Mouse (Mus musculus): ENCODE measurements at regions not wholly inside any gene's neighbourhood (a gene's known extent, or its start where the extent isn't known, plus 50 kb on each side); places are given as distances from the start of the nearest gene placed in this dataset.

GRCm38 (mm10) chr6:143518476-143518875 is 351.5 kb downstream of the Etnk1 start:
- dilution Hi-C loops (cut with MboI; ENCODE audit: extremely low pct_ligation_motif_present, extremely low pct_unique_long_range_greater_than_20kb, low sequenced_read_pairs) (no loop called here), in situ Hi-C loops (cut with MboI; ENCODE audit: low pct_ligation_motif_present, low pct_unique_long_range_greater_than_20kb, low sequenced_read_pairs) (no loop called here)
- no peaks in the 10 kb centered on the region for H3K36me3 ChIP-seq (replicated peaks in 1 of 2; ENCODE audit: control insufficient read depth in 1 of 2, insufficient read depth in 1 of 2, low read length in 1 of 2)
- H3K27ac ChIP-seq (ENCODE audit: insufficient read depth, low read depth), result no peak overlapping the region
- H3K9me3 ChIP-seq (replicated peaks; ENCODE audit: low read length), result no peaks in the 10 kb centered on the region
- TF ChIP-seq ZKSCAN1 (IDR thresholded peaks at IDR 0.05; ENCODE audit: borderline replicate concordance, low read depth, low read length) (no peak), NELFE (IDR thresholded peaks at IDR 0.05; ENCODE audit: low read depth, low read length) (no peak), ZC3H11A (IDR thresholded peaks at IDR 0.05; ENCODE audit: low read depth, low read length) (no peak), ETS1 (conservative IDR thresholded peaks at IDR 0.05; ENCODE audit: low read depth, low read length) (no peak), JUND (conservative IDR thresholded peaks at IDR 0.05; ENCODE audit: low read depth, low read length) (no peak), POLR2A (IDR thresholded peaks at IDR 0.05; ENCODE audit: low read depth, low read length) (no peak), RAD21 (IDR thresholded peaks at IDR 0.05; ENCODE audit: low read depth, low read length) (no peak), MAZ (IDR thresholded peaks at IDR 0.05; ENCODE audit: low read depth, low read length) (no peak), GABPA (IDR thresholded peaks at IDR 0.05; ENCODE audit: insufficient replicate concordance, low read depth, low read length) (no peak), PAX5 (IDR thresholded peaks at IDR 0.05; ENCODE audit: low read length) (no peak)
- H3K27me3 ChIP-seq (replicated peaks), result no peaks in the 10 kb centered on the region
- H3K79me2 ChIP-seq (replicated peaks; ENCODE audit: control insufficient read depth, extremely low read depth, insufficient read depth, poor library complexity, severe bottlenecking), result no peaks in the 10 kb centered on the region
- no peaks in the 10 kb centered on the region for H3K4me1 ChIP-seq (ENCODE audit: control insufficient read depth in 1 of 2, insufficient read depth in 2 of 2)
- H3K9ac ChIP-seq (ENCODE audit: insufficient read depth, low read depth), result no peak overlapping the region
- no peak for DNase-seq (ENCODE audit: extremely low read depth)
- no peak overlapping the region for H3K4me2 ChIP-seq (ENCODE audit: insufficient read depth, low read depth, poor library complexity, severe bottlenecking)
- H3K4me3 ChIP-seq (replicated peaks in 1 of 3; ENCODE audit: low read depth in 2 of 3, low read length in 2 of 3, poor library complexity in 1 of 3), result no peak overlapping the region

- dilution Hi-C loops (cut with MboI; ENCODE audit: extremely low pct_ligation_motif_present, extremely low pct_unique_long_range_greater_than_20kb, low sequenced_read_pairs) (no loop called here), in situ Hi-C loops (cut with MboI; ENCODE audit: low pct_ligation_motif_present, low pct_unique_long_range_greater_than_20kb, low sequenced_read_pairs) (no loop called here)
- H3K4me1 ChIP-seq (ENCODE audit: control insufficient read depth in 1 of 2, insufficient read depth in 2 of 2), result no peaks in the 10 kb centered on the region
- H3K27me3 ChIP-seq (replicated peaks), result no peaks in the 10 kb centered on the region
- no peaks in the 10 kb centered on the region for H3K9me3 ChIP-seq (replicated peaks; ENCODE audit: low read length)
- H3K9ac ChIP-seq (ENCODE audit: insufficient read depth, low read depth), result no peak overlapping the region
- H3K4me3 ChIP-seq (replicated peaks in 1 of 3; ENCODE audit: low read depth in 2 of 3, low read length in 2 of 3, poor library complexity in 1 of 3), result no peak overlapping the region
- no peak for DNase-seq (ENCODE audit: extremely low read depth)
- no peak overlapping the region for H3K4me2 ChIP-seq (ENCODE audit: insufficient read depth, low read depth, poor library complexity, severe bottlenecking)
- no peaks in the 10 kb centered on the region for H3K79me2 ChIP-seq (replicated peaks; ENCODE audit: control insufficient read depth, extremely low read depth, insufficient read depth, poor library complexity, severe bottlenecking)
- H3K27ac ChIP-seq (ENCODE audit: insufficient read depth, low read depth), result no peak overlapping the region
- no peak for TF ChIP-seq TBP (conservative IDR thresholded peaks at IDR 0.05; ENCODE audit: low read depth, low read length)
- no peak for TF ChIP-seq NRF1 (IDR thresholded peaks at IDR 0.05; ENCODE audit: low read depth, low read length)
- no peak for TF ChIP-seq CHD2 (IDR thresholded peaks at IDR 0.05; ENCODE audit: low read length)
- TF ChIP-seq KAT2A (IDR thresholded peaks at IDR 0.05; ENCODE audit: insufficient replicate concordance, low read length), result no peak
- TF ChIP-seq MXI1 (IDR thresholded peaks at IDR 0.05; ENCODE audit: low read depth, low read length), result no peak
- no peak for TF ChIP-seq JUND (conservative IDR thresholded peaks at IDR 0.05; ENCODE audit: low read depth, low read length)
- no peak for TF ChIP-seq USF1 (IDR thresholded peaks at IDR 0.05; ENCODE audit: low read depth, low read length)
- no peak for TF ChIP-seq SIN3A (IDR thresholded peaks at IDR 0.05; ENCODE audit: low read length)
- no peak for TF ChIP-seq POLR2AphosphoS2 (IDR thresholded peaks at IDR 0.05; ENCODE audit: low read depth, low read length)
- TF ChIP-seq ZMIZ1 (IDR thresholded peaks at IDR 0.05; ENCODE audit: low read depth, low read length), result no peak
- no peak for TF ChIP-seq ETS1 (conservative IDR thresholded peaks at IDR 0.05; ENCODE audit: low read depth, low read length)
- no peak for TF ChIP-seq MAFK (IDR thresholded peaks at IDR 0.05; ENCODE audit: insufficient replicate concordance, low read length)
- no peak for TF ChIP-seq RAD21 (IDR thresholded peaks at IDR 0.05; ENCODE audit: low read depth, low read length)
- no peak for TF ChIP-seq ZKSCAN1 (IDR thresholded peaks at IDR 0.05; ENCODE audit: borderline replicate concordance, low read depth, low read length)
- TF ChIP-seq GABPA (IDR thresholded peaks at IDR 0.05; ENCODE audit: insufficient replicate concordance, low read depth, low read length), result no peak
- TF ChIP-seq SMC3 (IDR thresholded peaks at IDR 0.05; ENCODE audit: low read depth, low read length), result no peak
- no peak for TF ChIP-seq USF2 (conservative IDR thresholded peaks at IDR 0.05; ENCODE audit: low read depth, low read length)
- no peak for TF ChIP-seq POLR2A (IDR thresholded peaks at IDR 0.05; ENCODE audit: low read depth, low read length)
- TF ChIP-seq RCOR1 (conservative IDR thresholded peaks at IDR 0.05; ENCODE audit: low read depth, low read length), result no peak
- no peaks in the 10 kb centered on the region for H3K36me3 ChIP-seq (replicated peaks in 1 of 2; ENCODE audit: control insufficient read depth in 1 of 2, insufficient read depth in 1 of 2, low read length in 1 of 2)
These were observed 352.6 kb downstream of the Etnk1 start for GRCm38 (mm10) chr6:143519668-143520067.

Data from CH12.LX (cell line).